Mouse (Mus musculus): ENCODE results near the gene Mctp2.

- no peak for TF ChIP-seq CTCF (IDR thresholded peaks at IDR 0.05; ENCODE audit: borderline replicate concordance, control insufficient read depth, extremely low read depth, insufficient read depth, low read length, poor library complexity)
- TF ChIP-seq POLR2A (IDR thresholded peaks at IDR 0.05; ENCODE audit: control insufficient read depth, extremely low read depth, insufficient read depth, low read length, poor library complexity): no peak
Measured at GRCm38 (mm10) chr7:72345901-72346300, 39.5 kb upstream of the Mctp2 start.
